Mouse (Mus musculus) heart, embryonic 13.5 days (tissue): ENCODE data around the gene Nudt14. TPM values are rescaled to one million over a fixed set of nuclear protein-coding genes. Genes with fewer than 3 reads are reported as not detected.

Source experiments
- ATAC-seq: fragments of 200-750 bp; cut with Nextera tagmentation; 2 replicates; pipeline ENCODE4 v1.8.0; 2017; ENCODE audit warnings: moderate TSS enrichment; ENCODE audit not compliant: insufficient number of reproducible peaks, low FRiP score, low TSS enrichment; ENCODE audit errors: extremely low read depth
- H3K27ac ChIP-seq: fragments of 300-500 bp; sonication (generic); replicated peaks from 2 replicates; pipeline ENCODE4 v1.5.1; 2015; ENCODE audit warnings: moderate library complexity, mild to moderate bottlenecking, inconsistent platforms
- H3K27me3 ChIP-seq: fragments of 300-500 bp; sonication (generic); replicated peaks from 2 replicates; pipeline ENCODE4 v1.6.1; 2015; ENCODE audit warnings: mild to moderate bottlenecking, inconsistent platforms
- H3K36me3 ChIP-seq: fragments of 300-500 bp; sonication (generic); 2 replicates; pipeline ENCODE4 v1.6.1; 2015; ENCODE audit warnings: mild to moderate bottlenecking, inconsistent platforms
- H3K4me1 ChIP-seq: fragments of 300-500 bp; sonication (generic); 2 replicates; pipeline ENCODE4 v1.6.1; 2015; ENCODE audit warnings: inconsistent platforms
- H3K4me2 ChIP-seq: fragments of 300-500 bp; sonication (generic); 2 replicates; pipeline ENCODE4 v1.6.1; 2015; ENCODE audit warnings: inconsistent platforms, mild to moderate bottlenecking, moderate library complexity
- H3K4me3 ChIP-seq: fragments of 300-500 bp; sonication (generic); 2 replicates; pipeline ENCODE4 v1.5.1; 2015; ENCODE audit warnings: moderate library complexity, mild to moderate bottlenecking, inconsistent platforms
- H3K9ac ChIP-seq: fragments of 300-500 bp; sonication (generic); 2 replicates; pipeline ENCODE4 v1.6.1; 2015; ENCODE audit warnings: inconsistent platforms, mild to moderate bottlenecking, moderate library complexity
- H3K9me3 ChIP-seq: fragments of 300-500 bp; sonication (generic); 2 replicates; pipeline ENCODE4 v1.6.1; 2016; ENCODE audit warnings: inconsistent platforms
- WGBS: fragments of 180-500 bp; shearing (Covaris S2); methylation state at CpG from one replicate; pipeline ENCODE4 v1.1.7; 2015; ENCODE audit warnings: mixed read lengths; 5-methylcytosine and 5-hydroxymethylcytosine counted together
- polyA plus RNA-seq: library from polyadenylated mRNA; unstranded; fragments of >200 nt; fragmentation: Nextera tagmentation; extraction: Ambion mirVana; gene quantifications from 2 replicates; pipeline ENCODE4 v1.2.1, GENCODE M21; 2015

Gene Nudt14
- polyA plus RNA-seq, 1 experiment from 2014 or later: 45.3 TPM

- WGBS: 88% methylated on average over 13 of the region's 13 CpGs
- H3K4me2 ChIP-seq: no peak overlapping the region
- H3K36me3 ChIP-seq: peaks cover 99% of the 10 kb centered on the region
- peaks cover 19% of the 10 kb centered on the region for H3K4me1 ChIP-seq
- no peaks in the 10 kb centered on the region for H3K9me3 ChIP-seq
- H3K4me3 ChIP-seq: no peak overlapping the region
- no peaks in the 10 kb centered on the region for H3K27me3 ChIP-seq
- no peak for ATAC-seq
- H3K9ac ChIP-seq: no peak overlapping the region
- no peak overlapping the region for H3K27ac ChIP-seq
Measured at GRCm38 (mm10) chr12:112965783-112966182, 23.9 kb upstream of the Nudt14 start.

GRCm38 (mm10) chr12:112961872-112962271 lies 19.9 kb upstream of the Nudt14 start:
- 78% methylated on average over 5 of the region's 5 CpGs for WGBS

GRCm38 (mm10) chr12:112961428-112961827 lies 19.5 kb upstream of the Nudt14 start:
- H3K36me3 ChIP-seq: peaks cover 81% of the 10 kb centered on the region
- no peak overlapping the region for H3K4me2 ChIP-seq
- WGBS: 50% methylated on average over 7 of the region's 7 CpGs
- H3K9me3 ChIP-seq: no peaks in the 10 kb centered on the region
- no peak for ATAC-seq
- H3K27me3 ChIP-seq: no peaks in the 10 kb centered on the region
- H3K4me3 ChIP-seq: no peak overlapping the region
- H3K27ac ChIP-seq: peak overlapping the region; percentile 92
- peaks cover 40% of the 10 kb centered on the region for H3K4me1 ChIP-seq
- H3K9ac ChIP-seq: peak overlapping the region; percentile 67

More at GRCm38 (mm10) chr12:112961872-112962271, 19.9 kb upstream of the Nudt14 start:
- Histone ChIP-seq H3K9ac (peak overlapping the region; percentile 67), H3K27ac (peak overlapping the region; percentile 92), H3K4me1 (peaks cover 40% of the 10 kb centered on the region), H3K36me3 (peaks cover 85% of the 10 kb centered on the region), H3K27me3 (no peaks in the 10 kb centered on the region), H3K4me2 (no peak overlapping the region), H3K4me3 (no peak overlapping the region), H3K9me3 (no peaks in the 10 kb centered on the region)
- ATAC-seq: no peak

- Histone ChIP-seq H3K9ac (0 out of 2 replicates have a peak overlapping the region, but pooled peaks have one; percentile 41), H3K36me3 (peaks cover 61% of the 10 kb centered on the region), H3K4me1 (peaks cover 40% of the 10 kb centered on the region), H3K27ac (0 out of 2 replicates have a peak overlapping the region, but pooled peaks have one; percentile 9), H3K27me3 (no peaks in the 10 kb centered on the region), H3K4me3 (no peak overlapping the region), H3K9me3 (no peaks in the 10 kb centered on the region), H3K4me2 (no peak overlapping the region)
- no peak for ATAC-seq
- WGBS: 66% methylated on average over 8 of the region's 8 CpGs
Measured at GRCm38 (mm10) chr12:112959421-112959820, 17.5 kb upstream of the Nudt14 start.

GRCm38 (mm10) chr12:112958303-112958702 lies 16.4 kb upstream of the Nudt14 start:
- no peak for ATAC-seq
- Histone ChIP-seq H3K4me2 (no peak overlapping the region), H3K4me1 (peaks cover 45% of the 10 kb centered on the region), H3K4me3 (no peak overlapping the region), H3K36me3 (peaks cover 50% of the 10 kb centered on the region), H3K9me3 (no peaks in the 10 kb centered on the region), H3K9ac (peak overlapping the region; percentile 47), H3K27me3 (no peaks in the 10 kb centered on the region), H3K27ac (peak overlapping the region; percentile 70)
- WGBS: 17% methylated on average over 3 of the region's 4 CpGs

GRCm38 (mm10) chr12:112955800-112956199 lies 13.9 kb upstream of the Nudt14 start:
- Histone ChIP-seq H3K9ac (no peak overlapping the region), H3K4me1 (peaks cover 51% of the 10 kb centered on the region), H3K27ac (no peak overlapping the region), H3K4me2 (no peak overlapping the region), H3K36me3 (peaks cover 25% of the 10 kb centered on the region), H3K27me3 (no peaks in the 10 kb centered on the region), H3K9me3 (no peaks in the 10 kb centered on the region), H3K4me3 (no peak overlapping the region)
- 32% methylated on average over 4 of the region's 4 CpGs for WGBS
- ATAC-seq: no peak

GRCm38 (mm10) chr12:112952926-112953565 lies 11.1 kb upstream of the Nudt14 start:
- WGBS: 39% methylated on average over 3 of the region's 3 CpGs
- peaks cover 47% of the 10 kb centered on the region for H3K4me1 ChIP-seq
- no peak overlapping the region; the same call in 1 of the 2 replicates for H3K9ac ChIP-seq
- no peaks in the 10 kb centered on the region for H3K9me3 ChIP-seq
- no peak overlapping the region for H3K4me3 ChIP-seq
- peaks cover 6% of the 10 kb centered on the region; the same call in 1 of the 2 replicates for H3K27me3 ChIP-seq
- no peak overlapping the region for H3K4me2 ChIP-seq
- ATAC-seq: no peak
- H3K27ac ChIP-seq: peak overlapping the region; percentile 57
- H3K36me3 ChIP-seq: peaks cover 6% of the 10 kb centered on the region; the same call in 1 of the 2 replicates

- Histone ChIP-seq H3K9ac (0 out of 2 replicates have a peak overlapping the region, but pooled peaks have one; percentile 41), H3K4me1 (peaks cover 42% of the 10 kb centered on the region), H3K4me2 (no peak overlapping the region), H3K9me3 (no peaks in the 10 kb centered on the region), H3K27ac (peak overlapping the region; percentile 76), H3K36me3 (peaks cover 5% of the 10 kb centered on the region; the same call in 1 of the 2 replicates), H3K27me3 (peaks cover 10% of the 10 kb centered on the region), H3K4me3 (no peak overlapping the region)
- WGBS: 27% methylated on average over 8 of the region's 8 CpGs
- ATAC-seq: no peak
Measured at GRCm38 (mm10) chr12:112952433-112952832, 10.5 kb upstream of the Nudt14 start.

- no peak for ATAC-seq
- no peaks in the 10 kb centered on the region for H3K36me3 ChIP-seq
- H3K4me3 ChIP-seq: peak overlapping the region; percentile 65
- peak overlapping the region; percentile 84 for H3K9ac ChIP-seq
- peak overlapping the region; percentile 76 for H3K27ac ChIP-seq
- peak overlapping the region; percentile 97 for H3K4me2 ChIP-seq
- 23% methylated on average over 7 of the region's 7 CpGs for whole genome bisulfite sequencing
- peaks cover 21% of the 10 kb centered on the region for H3K27me3 ChIP-seq
- H3K4me1 ChIP-seq: peaks cover 42% of the 10 kb centered on the region
- no peaks in the 10 kb centered on the region for H3K9me3 ChIP-seq
Measured at GRCm38 (mm10) chr12:112951150-112951842, 9.4 kb upstream of the Nudt14 start.

GRCm38 (mm10) chr12:112950761-112951129 lies 8.8 kb upstream of the Nudt14 start:
- Histone ChIP-seq H3K27ac (peak overlapping the region; percentile 76), H3K9me3 (no peaks in the 10 kb centered on the region), H3K36me3 (no peaks in the 10 kb centered on the region), H3K4me1 (peaks cover 42% of the 10 kb centered on the region), H3K9ac (peak overlapping the region; percentile 84), H3K4me3 (peak overlapping the region; percentile 65), H3K4me2 (peak overlapping the region; percentile 97), H3K27me3 (peaks cover 23% of the 10 kb centered on the region)
- under 1% methylated on average over 6 of the region's 6 CpGs for WGBS
- ATAC-seq: no peak

GRCm38 (mm10) chr12:112950040-112950760 lies 8.3 kb upstream of the Nudt14 start:
- peak overlapping the region; percentile 97 for H3K4me2 ChIP-seq
- no peaks in the 10 kb centered on the region for H3K9me3 ChIP-seq
- peak; percentile 55 for ATAC-seq
- H3K36me3 ChIP-seq: no peaks in the 10 kb centered on the region
- under 1% methylated on average over 58 of the region's 58 CpGs for WGBS
- peaks cover 42% of the 10 kb centered on the region for H3K4me1 ChIP-seq
- peak overlapping the region; percentile 65 for H3K4me3 ChIP-seq
- peak overlapping the region; percentile 76 for H3K27ac ChIP-seq
- peak overlapping the region; percentile 84 for H3K9ac ChIP-seq
- peaks cover 25% of the 10 kb centered on the region for H3K27me3 ChIP-seq
